Mouse (Mus musculus) neural tube, embryonic 11.5 days (tissue): ENCODE measurements around the gene Egln1. TPM values are rescaled to one million over a fixed set of nuclear protein-coding genes. Genes with fewer than 3 reads are reported as not detected.
A peak's percentile ranks its signal among the peaks of the same experiment; 100 is the strongest.

Experiments used
- ATAC-seq: fragments of 200-750 bp; cut with Nextera tagmentation; 2 replicates; pipeline ENCODE4 v1.8.0; 2017; ENCODE audit warnings: moderate number of reproducible peaks, mild to moderate bottlenecking, moderate TSS enrichment, moderate library complexity; ENCODE audit not compliant: insufficient read depth, low FRiP score, low TSS enrichment
- DNase-seq: peaks from one replicate; pipeline ENCODE4 v3.0.0-alpha.2; 2015; ENCODE audit warnings: low spot score
- H3K27ac ChIP-seq: fragments of 300-500 bp; sonication (generic); 2 replicates; pipeline ENCODE4 v1.5.1; 2014; ENCODE audit warnings: low read depth, mild to moderate bottlenecking, low read length
- H3K27me3 ChIP-seq: fragments of 300-500 bp; sonication (generic); 2 replicates; pipeline ENCODE4 v1.6.1; 2014; ENCODE audit warnings: mild to moderate bottlenecking, low read length, mixed read lengths; ENCODE audit not compliant: control insufficient read depth, insufficient read depth
- H3K36me3 ChIP-seq: fragments of 300-500 bp; sonication (generic); 2 replicates; pipeline ENCODE4 v1.6.1; 2014; ENCODE audit warnings: mild to moderate bottlenecking, low read length, moderate library complexity, mixed read lengths; ENCODE audit not compliant: control insufficient read depth, insufficient read depth
- H3K4me1 ChIP-seq: fragments of 300-500 bp; sonication (generic); 2 replicates; pipeline ENCODE4 v1.6.1; 2014; ENCODE audit warnings: low read length, mixed read lengths; ENCODE audit not compliant: control insufficient read depth, insufficient read depth
- H3K4me2 ChIP-seq: fragments of 300-500 bp; sonication (generic); 2 replicates; pipeline ENCODE4 v1.6.1; 2014; ENCODE audit warnings: low read depth, mild to moderate bottlenecking, moderate library complexity
- H3K4me3 ChIP-seq: fragments of 300-500 bp; sonication (generic); 2 replicates; pipeline ENCODE4 v1.5.1; 2014; ENCODE audit warnings: low read depth, low read length
- H3K9ac ChIP-seq: fragments of 300-500 bp; sonication (generic); 2 replicates; pipeline ENCODE4 v1.6.1; 2014; ENCODE audit warnings: mild to moderate bottlenecking, low read length
- H3K9me3 ChIP-seq: fragments of 300-500 bp; sonication (generic); 2 replicates; pipeline ENCODE4 v1.6.1; 2016; ENCODE audit warnings: low read length; ENCODE audit not compliant: control insufficient read depth
- WGBS: fragments of 180-500 bp; shearing (Covaris S2); extraction: QIAGEN DNeasy Blood & Tissue Kit; methylation state at CpG from one replicate; pipeline ENCODE4 v1.1.7; 2014; 5-methylcytosine and 5-hydroxymethylcytosine counted together
- polyA plus RNA-seq: library from polyadenylated mRNA; unstranded; fragments of >200 nt; fragmentation: Nextera tagmentation; extraction: Ambion mirVana; gene quantifications from 2 replicates; pipeline ENCODE4 v1.2.1, GENCODE M21; 2014

Egln1 gene
- polyA plus RNA-seq, 1 experiment from 2014 or later, result 19.5 TPM

GRCm38 (mm10) chr8:124862321-124863162, 86.6 kb downstream of the Egln1 start, which contains the start of the genes Gnpat and 2810004N23Rik:
TSS of gene Gnpat (plus strand) at chr8:124863033.
TSS of gene 2810004N23Rik (minus strand) at chr8:124863120.
- Histone ChIP-seq H3K4me2 (peak within 1 kb of the TSS; percentile 50), H3K9ac (peak within 1 kb of the TSS; percentile 97), H3K4me1 (peaks cover 4% of the 10 kb centered on the region; the same call in 1 of the 2 replicates), H3K27ac (peak within 1 kb of the TSS; percentile 82), H3K9me3 (no peaks in the 10 kb centered on the region), H3K4me3 (peak within 1 kb of the TSS; percentile 96), H3K27me3 (no peaks in the 10 kb centered on the region), H3K36me3 (peaks cover 14% of the 10 kb centered on the region)
- 2% methylated on average over 55 of the region's 55 CpGs for WGBS
- DNase-seq, result peak; percentile 94
- ATAC-seq, result peak; percentile 99

- Histone ChIP-seq H3K27ac (no peak overlapping the region), H3K4me1 (peaks cover 4% of the 10 kb centered on the region; the same call in 1 of the 2 replicates), H3K36me3 (peaks cover 22% of the 10 kb centered on the region), H3K4me2 (no peak overlapping the region), H3K9ac (no peak overlapping the region), H3K9me3 (no peaks in the 10 kb centered on the region), H3K4me3 (no peak overlapping the region), H3K27me3 (no peaks in the 10 kb centered on the region)
- DNase-seq (no peak), ATAC-seq (no peak)
- WGBS, result 97% methylated on average over 3 of the region's 3 CpGs
Measured at GRCm38 (mm10) chr8:124860188-124860587, 88.9 kb downstream of the Egln1 start.

GRCm38 (mm10) chr8:124859466-124859865, 89.7 kb downstream of the Egln1 start:
- Histone ChIP-seq H3K4me1 (peaks cover 4% of the 10 kb centered on the region; the same call in 1 of the 2 replicates), H3K9ac (no peak overlapping the region), H3K4me3 (no peak overlapping the region), H3K9me3 (0 out of 2 replicates have a peak, but pooled peaks cover 1% of the 10 kb centered on the region), H3K27ac (no peak overlapping the region), H3K36me3 (peaks cover 22% of the 10 kb centered on the region), H3K4me2 (no peak overlapping the region), H3K27me3 (no peaks in the 10 kb centered on the region)
- DNase-seq (no peak), ATAC-seq (no peak)

Other genes starting within 250 kb of the Egln1 start
- 57.7 and 61.2 TPM in 2 replicates for gene Ttc13, start 227.3 kb downstream of the Egln1 start, polyA plus RNA-seq
- gene Arv1, start 227.2 kb downstream of the Egln1 start, polyA plus RNA-seq, result 27.7 and 31.4 TPM in 2 replicates
- gene Fam89a, start 197.5 kb downstream of the Egln1 start, polyA plus RNA-seq, result 4.1 and 5.5 TPM in 2 replicates
- 7.1 and 7.5 TPM in 2 replicates for gene Trim67, start 156.2 kb downstream of the Egln1 start, polyA plus RNA-seq
- gene Gnpat, start 86.3 kb downstream of the Egln1 start, polyA plus RNA-seq, result 139 and 140 TPM in 2 replicates
- 41.5 TPM in 2 replicates for gene 2810004N23Rik, start 86.2 kb downstream of the Egln1 start, polyA plus RNA-seq
- 7.7 and 8.0 TPM in 2 replicates for gene Exoc8, start 51.6 kb downstream of the Egln1 start, polyA plus RNA-seq
- gene Sprtn, start 51.4 kb downstream of the Egln1 start, polyA plus RNA-seq, result 12.2 and 14.5 TPM in 2 replicates
- gene Tsnax, start 63.7 kb upstream of the Egln1 start, polyA plus RNA-seq, result 147 and 155 TPM in 2 replicates
- gene Disc1, start 104.9 kb upstream of the Egln1 start, polyA plus RNA-seq, result 0.94 and 1.2 TPM in 2 replicates